Mouse (Mus musculus) activated CD4-positive, CD25-positive, alpha-beta regulatory T cell, adult 4 months (primary cell): ENCODE measurements around the gene Ncor1. TPM values are rescaled to one million over a fixed set of nuclear protein-coding genes. Genes with fewer than 3 reads are reported as not detected.
"Not testable (repeated sequence)": the region's sequence is repeated elsewhere in the genome, so short reads cannot be mapped to it uniquely, and the experiment has no call there.

Experiments used
- ATAC-seq: one replicate; pipeline ENCODE4 v1.8.0; 2017
- polyA plus RNA-seq, 2 experiments: library from polyadenylated mRNA; unstranded; fragments of 100-300 nt; shearing (Covaris generic); gene quantifications; one replicate each; pipeline ENCODE4 v1.2.1; 2017

Gene Ncor1
- polyA plus RNA-seq, 2 experiments from 2014 or later, result 162 to 188 TPM

DNA sequence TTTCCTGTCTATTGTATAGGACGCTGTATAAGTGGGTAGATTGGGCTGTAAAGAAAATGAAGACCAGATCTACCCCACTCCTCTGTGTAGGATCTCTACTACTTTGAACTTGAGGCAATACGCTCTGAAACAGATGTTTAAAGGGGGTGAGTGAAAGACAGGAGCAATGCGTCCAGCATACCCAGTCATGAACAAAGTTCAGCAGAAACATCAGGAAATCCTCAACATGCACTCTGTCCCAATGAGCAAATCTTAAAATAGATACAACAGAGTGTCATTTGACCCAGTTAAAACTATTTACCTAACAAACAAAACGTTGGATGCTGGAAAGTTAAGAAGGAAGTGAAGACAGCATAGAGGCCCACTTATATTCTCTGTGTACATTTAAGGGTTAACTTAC is 106.4 kb downstream of the Ncor1 start:
- ATAC-seq, result no peak

- ATAC-seq, result no peak
These were observed 115.3 kb downstream of the Ncor1 start for GRCm38 (mm10) chr11:62343002-62343401.

DNA sequence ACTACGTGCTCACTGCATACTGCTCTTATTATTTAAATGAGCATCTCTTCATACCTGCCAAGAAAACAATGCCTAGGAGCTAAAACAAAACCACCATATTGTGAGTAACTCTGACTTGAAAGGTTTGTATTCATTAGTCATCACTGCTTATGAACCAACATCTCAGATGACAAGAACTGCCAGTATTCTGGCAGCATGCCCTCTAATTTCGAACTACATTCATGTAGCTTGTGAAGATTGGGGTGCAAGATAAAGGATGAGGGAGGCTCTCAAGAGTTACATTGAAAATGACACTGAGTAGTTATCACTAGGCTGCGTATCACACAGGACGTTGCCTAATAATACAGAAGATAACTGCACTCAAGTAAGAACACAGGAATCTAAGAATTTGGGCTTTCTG is 126.1 kb downstream of the Ncor1 start:
- ATAC-seq, result no peak

- ATAC-seq, result no peak
These were observed 127.2 kb downstream of the Ncor1 start for GRCm38 (mm10) chr11:62331141-62331540.

- ATAC-seq, result no peak
These were observed 134.7 kb downstream of the Ncor1 start for GRCm38 (mm10) chr11:62323659-62324058.

DNA sequence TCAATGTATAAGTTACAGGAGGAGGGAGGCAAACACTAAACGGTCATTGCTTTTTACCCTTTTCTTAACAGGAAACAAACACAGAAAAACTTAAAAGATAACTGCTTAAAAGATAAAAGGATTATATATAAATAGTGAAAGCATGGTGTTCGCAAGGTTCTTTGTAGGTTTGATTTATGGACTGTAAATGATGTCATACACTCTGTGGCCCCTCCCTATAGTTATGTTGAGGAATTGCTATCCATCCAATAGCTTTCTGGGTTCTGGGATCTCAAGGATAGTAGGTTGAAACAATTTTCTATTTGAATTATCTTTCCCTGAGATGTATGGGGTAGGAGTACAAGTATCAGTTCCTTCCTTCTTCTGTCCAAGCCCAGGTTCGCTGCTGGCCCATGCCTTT is 138.2 kb downstream of the Ncor1 start:
- ATAC-seq, result no peak

DNA sequence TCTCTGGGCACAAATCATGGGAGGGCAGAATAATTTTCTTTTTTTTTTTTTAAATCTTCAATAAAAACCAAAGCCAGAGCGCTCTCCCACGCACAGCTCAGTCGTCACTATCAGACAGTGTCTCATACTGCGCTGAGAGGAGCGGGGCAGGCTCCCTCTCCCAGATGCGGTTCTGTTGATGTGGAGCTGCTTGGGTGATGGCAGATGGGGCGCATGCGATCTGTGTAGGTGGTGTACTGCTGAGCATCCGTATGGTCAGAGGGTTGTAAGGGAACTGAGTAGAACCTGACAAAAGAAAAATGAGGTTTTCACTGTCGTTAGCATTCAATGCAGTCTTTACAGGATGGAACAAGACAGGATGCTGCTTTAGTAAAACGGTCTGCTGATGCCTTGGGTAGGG is 140.6 kb downstream of the Ncor1 start:
- ATAC-seq, result no peak

- no peak for ATAC-seq
These were observed 143.4 kb downstream of the Ncor1 start for GRCm38 (mm10) chr11:62314984-62315383.

DNA sequence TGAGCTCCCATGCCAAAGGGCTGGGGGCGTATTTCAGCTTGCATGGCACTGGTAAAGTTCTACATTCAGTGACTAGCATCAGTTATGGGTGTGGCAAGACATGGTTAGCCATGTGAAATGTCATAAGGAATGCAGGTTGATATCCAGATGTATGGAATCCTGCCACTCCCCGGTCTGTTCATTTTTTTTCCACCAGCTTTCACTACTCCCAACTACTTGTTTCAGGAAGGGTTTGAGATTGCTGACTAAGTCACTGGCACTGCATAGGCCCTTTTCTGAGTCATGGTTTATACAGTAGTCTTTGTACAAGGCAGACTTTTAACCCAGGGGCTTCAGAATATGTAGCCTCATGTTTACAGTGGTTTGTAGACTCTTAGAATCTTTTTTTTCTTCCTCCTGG is 149.0 kb downstream of the Ncor1 start:
- ATAC-seq, result no peak

DNA sequence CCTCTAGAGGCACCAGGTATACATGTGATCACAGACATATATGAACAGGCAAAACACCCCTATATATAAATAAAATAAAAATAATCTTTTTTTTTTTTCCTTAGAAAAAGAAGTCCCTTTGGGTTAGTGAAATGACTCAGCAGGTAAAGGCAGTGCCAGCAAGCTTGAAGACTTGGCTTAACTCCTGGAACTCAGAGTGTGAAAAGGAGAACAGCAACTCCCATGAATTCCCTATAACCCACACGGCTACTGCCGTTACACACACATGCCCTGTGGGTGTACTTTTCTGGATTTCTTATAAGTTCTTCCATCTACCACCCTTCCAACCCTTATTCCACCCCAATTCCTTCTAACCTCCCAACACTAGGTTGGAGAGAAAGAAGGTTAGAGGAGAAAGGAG is 152.5 kb downstream of the Ncor1 start:
- no peak for ATAC-seq

DNA sequence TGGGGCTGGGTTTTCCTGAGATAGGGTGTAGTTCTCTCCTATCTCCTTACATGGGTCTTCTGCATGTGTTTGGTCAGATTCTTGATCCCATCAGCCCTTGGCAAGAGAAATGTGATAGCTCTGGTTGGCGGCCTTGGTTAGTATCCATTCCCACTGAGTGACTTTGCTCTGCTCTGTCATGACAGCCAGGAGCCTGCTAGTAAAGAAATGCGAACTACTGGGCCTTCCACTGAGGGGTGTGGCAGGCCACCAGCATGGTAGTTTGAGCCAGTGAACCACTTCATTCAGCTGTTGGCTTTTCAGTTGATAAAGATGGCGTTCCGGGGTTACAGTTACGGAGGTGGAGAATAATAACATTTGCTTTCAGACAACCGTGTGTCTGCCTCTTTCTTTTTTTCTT is 159.5 kb downstream of the Ncor1 start:
- no peak for ATAC-seq

DNA sequence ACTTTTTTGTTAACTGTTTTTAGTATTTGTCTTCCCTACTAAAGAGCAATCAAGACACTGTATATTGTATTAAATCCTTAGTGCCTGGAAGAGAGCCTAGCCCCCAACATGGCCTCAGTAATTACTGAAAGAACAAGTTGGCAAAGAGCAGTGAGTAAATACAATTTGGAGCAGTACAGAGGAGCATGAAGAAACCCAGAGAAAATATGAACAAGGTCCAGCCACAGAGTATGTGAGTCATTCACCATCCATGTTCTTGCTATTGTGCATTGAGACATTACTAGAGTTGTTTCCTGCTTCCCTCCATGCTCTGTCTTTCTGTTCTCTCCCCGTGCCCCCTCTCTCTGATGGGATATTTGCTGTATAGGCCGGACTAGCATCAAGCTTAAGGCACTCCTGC is 164.2 kb downstream of the Ncor1 start:
- no peak for ATAC-seq

DNA sequence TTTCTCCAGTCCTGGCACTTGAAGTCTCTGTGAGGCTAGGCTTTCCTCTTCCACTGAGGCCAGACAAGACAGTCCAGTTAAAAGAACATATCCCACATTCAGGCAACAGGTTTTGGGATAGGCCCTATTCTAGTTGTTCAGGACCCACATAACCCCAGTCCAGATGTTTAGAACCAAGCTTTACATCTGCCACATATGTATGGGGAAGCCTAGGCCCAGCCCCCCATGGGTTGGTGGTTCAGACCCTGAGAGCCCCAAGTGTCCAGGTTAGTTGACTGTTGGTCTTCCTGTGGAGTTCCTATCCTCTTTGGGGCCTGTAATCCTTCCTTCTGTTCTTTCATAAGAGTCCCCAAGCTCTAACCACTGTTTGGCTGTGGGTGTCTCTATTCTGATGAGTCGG is 170.6 kb downstream of the Ncor1 start:
- no peak for ATAC-seq

DNA sequence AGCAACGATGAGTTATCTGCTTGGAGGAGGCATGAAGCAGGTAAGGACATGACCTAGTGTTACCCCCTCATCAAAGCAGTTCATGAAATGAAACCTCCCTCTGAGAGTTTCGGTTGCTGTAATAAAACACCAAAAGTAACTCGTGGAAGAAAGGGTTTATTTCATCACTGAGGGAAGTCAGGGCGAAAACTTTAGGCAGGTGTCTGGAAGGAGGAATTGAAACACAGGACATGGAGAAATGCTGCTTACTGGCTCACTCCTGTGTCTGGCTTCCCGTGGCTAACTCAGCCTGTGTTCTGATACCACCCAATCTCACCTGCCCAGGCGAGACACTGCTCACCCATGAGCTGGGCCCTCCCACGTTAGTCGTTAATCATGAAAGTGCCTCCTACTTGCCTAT is 173.3 kb downstream of the Ncor1 start:
- ATAC-seq, result no peak

GRCm38 (mm10) chr11:62284020-62284419 is 174.3 kb downstream of the Ncor1 start:
- ATAC-seq, result not testable (repeated sequence)

DNA sequence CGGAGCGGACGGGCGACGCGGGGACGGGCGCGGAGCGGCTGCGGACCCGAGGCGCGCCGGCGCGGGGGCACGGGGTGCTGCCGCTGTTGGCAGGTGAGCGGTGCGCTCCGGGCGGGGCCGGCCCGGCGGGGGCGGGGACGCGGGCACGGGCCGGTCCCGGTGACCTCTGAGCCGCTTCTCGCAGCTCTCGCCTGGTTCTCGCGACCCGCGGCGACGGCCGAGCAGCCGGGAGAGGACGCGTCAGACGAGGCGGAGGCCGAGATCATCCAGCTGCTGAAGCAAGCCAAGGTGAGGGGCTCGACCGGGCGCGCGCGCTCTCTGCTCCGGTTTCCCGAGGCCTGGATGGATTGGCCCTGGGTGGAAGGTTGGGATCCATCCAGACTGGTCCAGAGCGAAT is 176.7 kb downstream of the Ncor1 start:
- ATAC-seq, result no peak

GRCm38 (mm10) chr11:62280675-62281600 is 177.4 kb downstream of the Ncor1 start, which contains the start of the genes Zswim7 and Ttc19:
TSS of gene Zswim7 (minus strand) at chr11:62281375.
TSS of gene Ttc19 (plus strand) at chr11:62281473.
- peak; percentile 79 for ATAC-seq

DNA sequence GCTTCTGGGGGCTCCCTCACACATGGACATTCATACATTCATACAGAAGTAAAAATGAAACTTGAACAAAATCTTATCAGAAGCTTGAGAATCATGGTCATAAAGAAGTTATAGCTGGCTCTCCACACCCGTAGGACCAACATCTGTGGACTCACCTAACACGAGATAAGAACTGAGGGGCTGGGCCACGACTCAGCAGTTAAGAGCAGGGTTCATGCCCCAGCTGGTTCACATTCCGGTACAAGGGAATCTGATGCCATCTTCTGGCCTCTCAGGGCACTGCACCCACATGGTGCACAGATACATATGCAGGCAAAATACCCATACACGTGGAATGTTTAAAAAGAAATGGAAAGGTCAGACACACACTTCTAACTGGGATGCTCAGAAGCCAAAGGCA is 180.3 kb downstream of the Ncor1 start:
- ATAC-seq, result no peak

DNA sequence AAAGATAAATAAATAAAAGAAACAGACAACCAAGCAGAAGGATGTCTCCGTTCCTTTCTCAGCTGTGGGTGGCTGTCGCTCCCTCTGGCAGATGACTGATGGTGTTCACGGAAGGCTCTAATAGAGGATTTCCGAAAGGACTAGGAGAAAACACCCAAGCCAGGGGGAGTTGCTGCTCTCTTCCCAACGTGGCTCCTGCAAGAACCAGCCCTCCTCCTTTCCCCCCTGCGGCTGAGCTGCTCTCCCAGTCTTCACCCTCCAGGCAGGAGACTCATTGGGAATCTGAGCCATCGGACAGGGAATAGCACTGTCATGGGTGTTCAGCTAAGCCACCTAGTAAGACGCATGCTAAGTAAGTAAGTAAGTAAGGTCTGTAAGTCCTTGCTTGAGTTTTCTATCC is 181.3 kb downstream of the Ncor1 start:
- ATAC-seq, result no peak

DNA sequence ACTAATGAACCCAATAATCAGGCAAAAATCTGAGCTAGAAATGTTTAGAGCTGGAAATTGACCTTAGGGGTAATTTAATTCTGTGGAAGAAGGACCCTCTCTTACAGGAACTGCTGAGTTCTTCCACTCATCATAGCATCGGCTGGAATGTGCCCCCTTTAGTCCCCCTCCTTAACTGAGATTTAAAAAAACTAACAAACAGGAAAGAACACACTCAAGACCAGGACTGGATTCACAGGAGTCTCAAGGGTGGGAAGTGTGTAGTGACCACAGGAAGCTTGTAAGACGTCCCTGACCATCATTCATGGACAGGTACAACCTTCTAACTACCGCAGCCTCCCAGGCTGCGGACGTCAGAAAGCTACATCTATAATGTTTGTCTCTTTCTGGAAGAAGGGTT is 187.5 kb downstream of the Ncor1 start:
- ATAC-seq, result no peak

- no peak for ATAC-seq
These were observed 189.2 kb downstream of the Ncor1 start for GRCm38 (mm10) chr11:62269097-62269496.

GRCm38 (mm10) chr11:62268381-62268780 is 190.0 kb downstream of the Ncor1 start:
- no peak for ATAC-seq

DNA sequence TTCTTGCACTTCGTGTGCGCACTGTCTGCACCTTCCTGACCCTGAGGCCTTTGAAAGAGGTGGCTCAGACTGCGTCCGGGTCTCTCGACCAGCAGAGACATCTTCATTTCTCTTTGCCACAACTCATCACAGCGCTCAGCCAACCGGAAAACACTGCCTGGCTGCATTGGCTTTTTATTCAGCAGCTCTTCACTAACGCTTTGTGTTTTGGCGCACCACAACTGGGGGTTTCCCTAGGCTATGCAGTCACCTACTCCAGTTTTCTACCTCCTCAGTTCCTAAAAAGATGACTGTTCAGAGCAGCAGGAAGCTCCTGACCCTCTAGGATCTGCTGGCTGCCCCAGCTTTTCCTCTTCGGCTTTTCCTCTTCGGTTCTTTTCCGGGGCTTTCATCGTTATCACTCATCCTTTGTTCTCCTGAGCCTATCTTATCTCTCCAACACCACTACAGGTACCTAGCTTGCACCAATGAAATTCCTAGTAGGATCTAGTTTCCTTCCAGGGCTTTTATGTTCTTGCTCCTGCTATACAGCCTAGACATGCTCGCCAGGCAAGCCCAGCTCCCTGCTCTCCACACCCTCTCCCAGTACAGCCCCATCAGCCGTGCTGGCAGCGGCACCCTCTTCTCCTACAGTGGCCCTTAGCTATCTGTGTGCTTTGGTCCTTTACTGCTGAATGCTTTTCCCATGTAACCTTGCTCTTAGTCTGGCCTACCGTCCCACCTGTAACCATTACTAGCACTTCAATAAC is 191.7 kb downstream of the Ncor1 start:
- no peak for ATAC-seq
